Mouse (Mus musculus): ENCODE results near the gene Gbf1. TPM values are rescaled to one million over a fixed set of nuclear protein-coding genes. Genes with fewer than 3 reads are reported as not detected.

Gbf1 gene
- polyA plus RNA-seq, 1 experiment from 2014 or later, result 50.0 TPM

Other genes starting within 250 kb of the Gbf1 start
- 16.0 and 16.6 TPM in 2 replicates for gene Armh3, start 154.0 kb upstream of the Gbf1 start, polyA plus RNA-seq (2016; fragmentation: Nextera tagmentation; extraction: Ambion mirVana)
- gene Hps6, start 149.0 kb upstream of the Gbf1 start, polyA plus RNA-seq (2016; fragmentation: Nextera tagmentation; extraction: Ambion mirVana), result 7.1 and 7.4 TPM in 2 replicates
- 38.9 and 50.2 TPM in 2 replicates for gene Pprc1, start 107.6 kb upstream of the Gbf1 start, polyA plus RNA-seq (2016; fragmentation: Nextera tagmentation; extraction: Ambion mirVana)
- gene Ldb1, start 107.3 kb upstream of the Gbf1 start, polyA plus RNA-seq (2016; fragmentation: Nextera tagmentation; extraction: Ambion mirVana), result 62.2 and 79.7 TPM in 2 replicates
- 80.2 and 117 TPM in 2 replicates for gene Nolc1, start 76.6 kb upstream of the Gbf1 start, polyA plus RNA-seq (2016; fragmentation: Nextera tagmentation; extraction: Ambion mirVana)
- gene Elovl3, start 20.6 kb upstream of the Gbf1 start, polyA plus RNA-seq (2016; fragmentation: Nextera tagmentation; extraction: Ambion mirVana), result 0.10 TPM in 1 of 2 replicates, not detected in the other
- 0.87 and 0.89 TPM in 2 replicates for gene Pitx3, start 4.2 kb upstream of the Gbf1 start, polyA plus RNA-seq (2016; fragmentation: Nextera tagmentation; extraction: Ambion mirVana)
- 5.9 and 7.2 TPM in 2 replicates for gene Nfkb2, start 151.8 kb downstream of the Gbf1 start, polyA plus RNA-seq (2016; fragmentation: Nextera tagmentation; extraction: Ambion mirVana)
- gene Psd, start 174.6 kb downstream of the Gbf1 start, polyA plus RNA-seq (2016; fragmentation: Nextera tagmentation; extraction: Ambion mirVana), result 6.9 and 10.1 TPM in 2 replicates
- 10.3 and 11.3 TPM in 2 replicates for gene Fbxl15, start 175.7 kb downstream of the Gbf1 start, polyA plus RNA-seq (2016; fragmentation: Nextera tagmentation; extraction: Ambion mirVana)
- gene Cuedc2, start 186.2 kb downstream of the Gbf1 start, polyA plus RNA-seq (2016; fragmentation: Nextera tagmentation; extraction: Ambion mirVana), result 146 and 153 TPM in 2 replicates
- 5.5 and 9.0 TPM in 2 replicates for gene Mfsd13a, start 188.6 kb downstream of the Gbf1 start, polyA plus RNA-seq (2016; fragmentation: Nextera tagmentation; extraction: Ambion mirVana)
- 0.51 and 0.84 TPM in 2 replicates for gene 2310034G01Rik, start 197.8 kb downstream of the Gbf1 start, polyA plus RNA-seq (2016; fragmentation: Nextera tagmentation; extraction: Ambion mirVana)
- 124 and 137 TPM in 2 replicates for gene Actr1a, start 243.2 kb downstream of the Gbf1 start, polyA plus RNA-seq (2016; fragmentation: Nextera tagmentation; extraction: Ambion mirVana)
- 30.9 and 32.8 TPM in 2 replicates for gene Sufu, start 244.4 kb downstream of the Gbf1 start, polyA plus RNA-seq (2016; fragmentation: Nextera tagmentation; extraction: Ambion mirVana)

All from heart, embryonic 10.5 days (tissue).